Mouse (Mus musculus): ENCODE measurements around the gene Dohh. TPM values are rescaled to one million over a fixed set of nuclear protein-coding genes. Genes with fewer than 3 reads are reported as not detected.

The Dohh gene
- polyA plus RNA-seq, 1 experiment, result 123 TPM

DNA sequence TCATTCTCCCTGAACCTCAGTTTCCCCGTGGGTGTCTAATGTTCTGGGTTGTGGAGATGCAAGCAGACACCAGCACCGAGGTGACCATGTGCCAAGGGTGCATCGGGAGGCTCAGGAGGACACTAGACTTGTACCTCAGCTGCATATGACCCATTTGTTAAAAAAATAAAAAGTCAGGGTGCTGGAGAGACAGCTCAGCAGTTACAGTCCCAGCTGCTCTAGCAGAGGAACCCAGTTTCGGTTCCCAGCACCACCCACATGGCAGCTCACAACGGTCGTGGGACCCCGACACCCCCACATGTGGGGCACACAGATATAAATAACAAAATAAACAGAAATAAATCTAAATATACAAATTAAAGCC, 44.3 kb downstream of the Dohh start:
- H3K4me1 ChIP-seq (replicated peaks; ENCODE audit: control insufficient read depth, insufficient read depth, low read length), result peaks cover 42% of the 10 kb centered on the region
- no peaks in the 10 kb centered on the region for H3K36me3 ChIP-seq (ENCODE audit: control insufficient read depth, insufficient read depth, low read length)
- WGBS, result 96% methylated on average over 7 of the region's 7 CpGs

DNA sequence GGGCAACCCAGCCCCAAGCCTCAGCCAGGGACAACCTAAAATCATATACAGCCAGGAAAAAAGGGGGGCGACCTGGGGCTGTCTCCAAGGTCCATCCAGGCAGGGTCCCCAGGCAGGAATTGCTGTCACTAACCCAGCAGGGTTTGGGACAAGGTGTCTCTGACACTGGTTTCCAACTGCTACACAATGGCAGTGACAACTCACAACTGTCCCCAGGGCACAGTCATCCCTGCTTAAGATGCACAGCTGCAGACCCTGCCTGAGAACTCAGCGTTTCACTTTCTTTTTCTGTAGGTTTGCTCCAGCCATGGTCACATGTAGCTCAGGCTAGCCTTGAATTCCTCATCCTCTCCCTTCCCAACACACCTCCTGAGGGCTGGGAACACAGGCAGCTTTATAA, 44.9 kb downstream of the Dohh start:
- 49% methylated on average over 2 of the region's 2 CpGs for WGBS
- no peak for TF ChIP-seq CTCF (IDR thresholded peaks at IDR 0.05; ENCODE audit: borderline replicate concordance, control insufficient read depth, extremely low read depth, insufficient read depth, low read length, poor library complexity)
- no peak for TF ChIP-seq POLR2A (IDR thresholded peaks at IDR 0.05; ENCODE audit: control insufficient read depth, extremely low read depth, insufficient read depth, low read length, poor library complexity)
- H3K4me3 ChIP-seq (ENCODE audit: control insufficient read depth, insufficient read depth, low read length), result no peak overlapping the region
- peaks cover 3% of the 10 kb centered on the region; the same call in 1 of the 2 replicates for H3K27me3 ChIP-seq (ENCODE audit: control insufficient read depth, insufficient read depth, low read length)
- peak; percentile 5 for DNase-seq
- H3K27ac ChIP-seq (ENCODE audit: control insufficient read depth, insufficient read depth, low read length), result no peak overlapping the region
- no peaks in the 10 kb centered on the region for H3K36me3 ChIP-seq (ENCODE audit: control insufficient read depth, insufficient read depth, low read length)
- H3K4me1 ChIP-seq (replicated peaks; ENCODE audit: control insufficient read depth, insufficient read depth, low read length), result peaks cover 48% of the 10 kb centered on the region

More for the DNA sequence above, 44.3 kb downstream of the Dohh start:
- DNase-seq, result no peak
- H3K4me3 ChIP-seq (ENCODE audit: control insufficient read depth, insufficient read depth, low read length), result no peak overlapping the region
- no peak overlapping the region for H3K27ac ChIP-seq (ENCODE audit: control insufficient read depth, insufficient read depth, low read length)
- H3K27me3 ChIP-seq (ENCODE audit: control insufficient read depth, insufficient read depth, low read length), result peaks cover 3% of the 10 kb centered on the region; the same call in 1 of the 2 replicates
- TF ChIP-seq CTCF (IDR thresholded peaks at IDR 0.05; ENCODE audit: borderline replicate concordance, control insufficient read depth, extremely low read depth, insufficient read depth, low read length, poor library complexity) (no peak), POLR2A (IDR thresholded peaks at IDR 0.05; ENCODE audit: control insufficient read depth, extremely low read depth, insufficient read depth, low read length, poor library complexity) (no peak)

DNA sequence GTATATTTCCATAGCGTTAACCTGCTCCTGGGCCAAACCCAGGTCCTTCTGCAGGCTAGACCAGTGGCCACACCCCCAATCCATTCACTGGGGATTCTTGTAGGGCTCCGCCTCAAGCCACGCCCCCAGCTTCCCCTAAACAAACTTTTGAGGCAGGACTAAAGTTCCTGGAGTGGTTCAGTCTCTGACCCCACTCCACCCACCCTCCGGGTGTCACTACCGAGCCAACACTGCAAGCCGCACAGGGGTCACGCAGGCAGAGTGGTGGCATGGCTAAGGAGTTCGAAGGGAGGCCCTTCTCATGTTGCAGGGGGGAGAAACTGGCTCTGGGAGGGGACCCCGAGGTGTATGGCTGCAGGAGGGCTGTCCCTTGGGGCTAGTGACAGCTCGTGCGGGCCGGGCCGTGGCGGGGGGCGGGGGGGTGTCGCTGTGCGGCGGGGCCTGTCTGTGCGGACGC, 45.4 kb downstream of the Dohh start:
- Histone ChIP-seq H3K4me3 (ENCODE audit: control insufficient read depth, insufficient read depth, low read length) (peak overlapping the region; percentile 86), H3K36me3 (ENCODE audit: control insufficient read depth, insufficient read depth, low read length) (no peaks in the 10 kb centered on the region), H3K27me3 (ENCODE audit: control insufficient read depth, insufficient read depth, low read length) (peaks cover 3% of the 10 kb centered on the region; the same call in 1 of the 2 replicates), H3K27ac (ENCODE audit: control insufficient read depth, insufficient read depth, low read length) (peak overlapping the region; percentile 41; the same call in 1 of the 2 replicates), H3K4me1 (replicated peaks; ENCODE audit: control insufficient read depth, insufficient read depth, low read length) (peaks cover 53% of the 10 kb centered on the region)
- TF ChIP-seq POLR2A (IDR thresholded peaks at IDR 0.05; ENCODE audit: control insufficient read depth, extremely low read depth, insufficient read depth, low read length, poor library complexity) (no peak), CTCF (IDR thresholded peaks at IDR 0.05; ENCODE audit: borderline replicate concordance, control insufficient read depth, extremely low read depth, insufficient read depth, low read length, poor library complexity) (no peak)
- peak; percentile 80 for DNase-seq
- WGBS, result under 1% methylated on average over 20 of the region's 20 CpGs

DNA sequence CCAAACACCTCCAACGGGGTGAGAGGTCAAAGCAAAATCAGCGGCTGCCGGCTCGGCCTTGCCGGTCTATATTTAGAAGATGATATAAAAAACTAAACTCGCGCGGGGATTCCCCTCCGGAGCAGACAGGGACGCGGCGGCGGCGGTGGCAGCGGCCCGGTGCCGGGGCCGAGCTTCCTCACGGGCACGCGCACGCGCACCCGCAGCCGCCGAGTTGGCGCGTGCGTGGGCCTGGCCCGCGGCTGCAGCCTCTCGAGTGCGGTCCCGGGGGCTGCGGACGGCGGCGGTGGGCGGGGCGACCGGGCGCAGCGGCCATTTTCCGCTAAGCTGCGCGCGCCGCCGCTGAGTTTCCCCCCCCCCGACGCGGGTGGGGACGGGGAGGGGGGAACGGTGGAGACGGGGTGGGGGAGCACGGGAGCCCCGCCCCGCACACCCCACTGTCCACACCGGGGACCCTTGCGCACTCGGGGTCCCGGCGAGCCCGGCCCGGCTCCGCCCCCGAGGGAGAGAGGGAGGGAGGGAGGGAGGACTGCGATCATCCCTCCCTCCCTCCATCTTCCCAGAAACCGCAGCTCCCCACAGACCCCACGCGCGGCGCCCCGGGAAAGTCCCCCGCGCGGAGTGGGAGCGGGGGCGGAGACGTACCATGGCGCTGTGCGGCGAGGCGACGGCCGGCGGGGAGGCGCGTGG, 46.1 kb downstream of the Dohh start:
- peaks cover 3% of the 10 kb centered on the region; the same call in 1 of the 2 replicates for H3K27me3 ChIP-seq (ENCODE audit: control insufficient read depth, insufficient read depth, low read length)
- TF ChIP-seq POLR2A (IDR thresholded peaks at IDR 0.05; ENCODE audit: control insufficient read depth, extremely low read depth, insufficient read depth, low read length, poor library complexity) (0 out of 2 replicates have a peak, but pooled peaks have one; percentile 14), CTCF (IDR thresholded peaks at IDR 0.05; ENCODE audit: borderline replicate concordance, control insufficient read depth, extremely low read depth, insufficient read depth, low read length, poor library complexity) (0 out of 2 replicates have a peak, but pooled peaks have one; percentile 13)

DNA sequence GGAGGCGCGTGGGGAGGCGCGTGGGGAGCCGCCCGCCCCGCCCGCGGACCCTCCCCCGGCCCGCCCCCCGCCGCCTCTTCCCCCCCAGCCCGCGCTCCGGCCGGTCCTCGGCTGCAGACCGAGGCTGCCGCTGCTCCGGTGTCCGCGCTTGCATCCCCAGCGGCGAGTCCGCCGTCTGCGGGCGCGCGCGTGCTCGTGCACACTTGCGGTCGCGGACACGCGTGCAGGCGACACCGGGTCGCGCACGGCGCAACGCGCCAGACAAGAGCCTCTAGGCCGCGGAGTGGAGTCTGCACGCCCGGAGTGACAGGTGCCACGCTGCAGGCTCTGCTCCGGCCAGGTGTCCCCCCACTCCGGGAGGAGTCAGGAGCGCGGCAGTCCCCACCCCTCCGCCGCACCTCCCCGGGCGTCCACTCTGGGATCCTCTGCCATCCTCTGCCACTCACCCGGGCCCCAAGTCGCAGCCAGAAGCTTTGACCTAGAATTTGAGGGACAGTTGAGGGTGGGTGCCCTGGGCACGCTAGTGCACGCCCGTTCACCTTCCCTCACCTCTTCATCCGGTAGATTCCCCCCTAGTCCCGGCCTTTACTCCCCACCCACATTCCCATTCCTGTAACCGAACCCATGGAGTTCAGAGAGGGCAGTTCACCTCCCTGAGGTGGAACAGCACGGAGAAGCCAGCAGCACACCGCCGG, 46.8 kb downstream of the Dohh start:
- 3% methylated on average over 59 of the region's 70 CpGs for WGBS
- no peak overlapping the region for H3K27ac ChIP-seq (ENCODE audit: control insufficient read depth, insufficient read depth, low read length)
- H3K4me3 ChIP-seq (ENCODE audit: control insufficient read depth, insufficient read depth, low read length), result peak overlapping the region; percentile 86
- TF ChIP-seq CTCF (IDR thresholded peaks at IDR 0.05; ENCODE audit: borderline replicate concordance, control insufficient read depth, extremely low read depth, insufficient read depth, low read length, poor library complexity) (no peak; the same call in 1 of the 2 replicates), POLR2A (IDR thresholded peaks at IDR 0.05; ENCODE audit: control insufficient read depth, extremely low read depth, insufficient read depth, low read length, poor library complexity) (no peak)
- DNase-seq, result peak; percentile 50
- H3K4me1 ChIP-seq (replicated peaks; ENCODE audit: control insufficient read depth, insufficient read depth, low read length), result peaks cover 57% of the 10 kb centered on the region
- no peaks in the 10 kb centered on the region for H3K36me3 ChIP-seq (ENCODE audit: control insufficient read depth, insufficient read depth, low read length)
- peaks cover 3% of the 10 kb centered on the region; the same call in 1 of the 2 replicates for H3K27me3 ChIP-seq (ENCODE audit: control insufficient read depth, insufficient read depth, low read length)

More for the DNA sequence above, 46.1 kb downstream of the Dohh start:
- no peaks in the 10 kb centered on the region for H3K36me3 ChIP-seq (ENCODE audit: control insufficient read depth, insufficient read depth, low read length)
- peak; percentile 68 for DNase-seq
- peaks cover 59% of the 10 kb centered on the region for H3K4me1 ChIP-seq (replicated peaks; ENCODE audit: control insufficient read depth, insufficient read depth, low read length)
- peak overlapping the region; percentile 86 for H3K4me3 ChIP-seq (ENCODE audit: control insufficient read depth, insufficient read depth, low read length)
- WGBS, result under 1% methylated on average over 74 of the region's 89 CpGs
- peak overlapping the region; percentile 11; the same call in 1 of the 2 replicates for H3K27ac ChIP-seq (ENCODE audit: control insufficient read depth, insufficient read depth, low read length)

DNA sequence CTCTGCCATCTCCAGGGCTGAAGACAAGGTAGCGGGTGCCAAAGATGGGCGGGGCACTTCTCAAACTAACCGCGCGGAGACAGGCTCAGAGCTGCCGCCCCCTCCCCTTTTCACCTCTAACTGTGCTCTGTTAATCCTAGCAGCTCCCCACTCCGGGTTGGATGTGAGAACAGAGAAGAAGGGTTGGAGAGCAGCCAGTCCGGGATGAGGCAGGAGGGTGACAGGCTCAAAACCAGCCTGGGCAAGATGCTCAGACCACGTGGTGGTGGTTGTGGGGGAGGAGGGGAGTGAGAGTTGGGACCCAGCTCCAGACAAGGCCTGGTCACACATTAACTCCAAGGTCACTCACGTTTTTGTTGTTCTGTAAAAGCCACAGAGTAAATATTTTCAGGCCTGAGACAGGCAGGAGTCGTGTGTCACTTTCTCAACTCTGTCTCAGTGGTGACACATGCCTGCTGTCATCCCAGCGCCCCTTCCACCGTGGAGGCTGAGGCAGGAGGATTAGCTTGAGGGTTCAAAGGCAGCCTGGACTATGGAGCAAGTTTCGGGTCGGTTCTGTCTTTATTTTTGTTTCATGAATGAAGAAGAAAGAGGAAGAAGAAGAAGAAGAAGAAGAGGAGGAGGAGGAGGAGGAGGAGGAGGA, 47.4 kb downstream of the Dohh start:
- peaks cover 51% of the 10 kb centered on the region for H3K4me1 ChIP-seq (replicated peaks; ENCODE audit: control insufficient read depth, insufficient read depth, low read length)
- DNase-seq, result peak; percentile 24
- peak overlapping the region; percentile 86; the same call in 1 of the 2 replicates for H3K4me3 ChIP-seq (ENCODE audit: control insufficient read depth, insufficient read depth, low read length)
- WGBS, result 30% methylated on average over 15 of the region's 15 CpGs
- peaks cover 2% of the 10 kb centered on the region; the same call in 1 of the 2 replicates for H3K27me3 ChIP-seq (ENCODE audit: control insufficient read depth, insufficient read depth, low read length)
- H3K27ac ChIP-seq (ENCODE audit: control insufficient read depth, insufficient read depth, low read length), result no peak overlapping the region
- TF ChIP-seq CTCF (IDR thresholded peaks at IDR 0.05; ENCODE audit: borderline replicate concordance, control insufficient read depth, extremely low read depth, insufficient read depth, low read length, poor library complexity) (no peak), POLR2A (IDR thresholded peaks at IDR 0.05; ENCODE audit: control insufficient read depth, extremely low read depth, insufficient read depth, low read length, poor library complexity) (no peak)
- no peaks in the 10 kb centered on the region for H3K36me3 ChIP-seq (ENCODE audit: control insufficient read depth, insufficient read depth, low read length)

All from thymus, adult 2 months (tissue).